Mouse (Mus musculus): ENCODE measurements around the gene Limd1. TPM values are rescaled to one million over a fixed set of nuclear protein-coding genes. Genes with fewer than 3 reads are reported as not detected.

Limd1 gene
- total and polyA plus RNA-seq, 3 experiments = 14.0 to 30.3 (median 22.8) TPM

GRCm38 (mm10) chr9:123448594-123448993 lies 29.9 kb upstream of the Limd1 start:
- peaks cover 52% of the 10 kb centered on the region for H3K36me3 ChIP-seq (replicated peaks)
- no peaks in the 10 kb centered on the region for H3K27me3 ChIP-seq (ENCODE audit: insufficient read depth, low read length)
- no peaks in the 10 kb centered on the region for H3K9me3 ChIP-seq (replicated peaks)
- H3K4me3 ChIP-seq (ENCODE audit: low read depth, low read length) = no peak overlapping the region
- TF ChIP-seq CTCF (IDR thresholded peaks at IDR 0.05; ENCODE audit: low read depth, low read length) = no peak
- no peak for TF ChIP-seq GATA1 (IDR thresholded peaks at IDR 0.05; ENCODE audit: borderline replicate concordance, low read length)
- TF ChIP-seq POLR2AphosphoS5 (IDR thresholded peaks at IDR 0.05; ENCODE audit: insufficient replicate concordance, low read depth, low read length) = no peak
- no peak for TF ChIP-seq TAL1 (conservative IDR thresholded peaks at IDR 0.05; ENCODE audit: low read depth, low read length)
- no peak for TF ChIP-seq GATA2 (IDR thresholded peaks at IDR 0.05; ENCODE audit: borderline replicate concordance, low read depth, low read length)
- 0 out of 2 replicates have a peak, but pooled peaks cover 2% of the 10 kb centered on the region for H3K4me1 ChIP-seq (ENCODE audit: insufficient read depth, low read depth, low read length)
- ATAC-seq (ENCODE audit: extremely low read depth, insufficient number of reproducible peaks, low FRiP score, poor library complexity, severe bottlenecking) (no peak), DNase-seq (ENCODE audit: low spot score) (no peak)

DNA sequence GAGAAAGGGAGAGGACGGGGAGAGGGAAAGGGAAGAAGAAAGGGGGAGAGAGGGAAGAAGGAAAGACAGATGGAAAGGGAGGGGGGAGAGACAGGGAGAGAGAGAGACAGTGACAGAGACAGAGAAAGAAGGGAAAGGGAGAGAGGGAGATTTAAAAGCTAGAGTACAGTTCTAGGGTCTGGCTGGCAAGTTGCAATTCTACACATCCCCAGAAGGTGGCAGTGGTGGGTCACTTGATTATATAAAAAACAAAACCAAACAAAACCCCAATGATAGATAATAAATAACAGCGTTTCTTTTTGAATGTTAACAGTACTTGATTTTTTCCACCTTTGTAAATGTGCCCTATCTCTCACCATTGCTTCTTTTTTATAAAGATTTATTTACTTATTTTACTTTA lies 28.3 kb upstream of the Limd1 start:
- Histone ChIP-seq H3K4me1 (ENCODE audit: insufficient read depth, low read depth, low read length) (peaks cover 10% of the 10 kb centered on the region; the same call in 1 of the 2 replicates), H3K27me3 (ENCODE audit: insufficient read depth, low read length) (no peaks in the 10 kb centered on the region), H3K9me3 (replicated peaks) (no peaks in the 10 kb centered on the region), H3K36me3 (replicated peaks) (peaks cover 62% of the 10 kb centered on the region), H3K4me3 (ENCODE audit: low read depth, low read length) (no peak overlapping the region)
- TF ChIP-seq GATA2 (IDR thresholded peaks at IDR 0.05; ENCODE audit: borderline replicate concordance, low read depth, low read length) = no peak
- TF ChIP-seq CTCF (IDR thresholded peaks at IDR 0.05; ENCODE audit: low read depth, low read length) = peak; percentile 81
- TF ChIP-seq POLR2AphosphoS5 (IDR thresholded peaks at IDR 0.05; ENCODE audit: insufficient replicate concordance, low read depth, low read length) = no peak
- no peak for TF ChIP-seq GATA1 (IDR thresholded peaks at IDR 0.05; ENCODE audit: borderline replicate concordance, low read length)
- no peak for TF ChIP-seq TAL1 (conservative IDR thresholded peaks at IDR 0.05; ENCODE audit: low read depth, low read length)
- no peak for DNase-seq (ENCODE audit: low spot score)
- ATAC-seq (ENCODE audit: extremely low read depth, insufficient number of reproducible peaks, low FRiP score, poor library complexity, severe bottlenecking) = no peak

GRCm38 (mm10) chr9:123451772-123452171 lies 26.7 kb upstream of the Limd1 start:
- DNase-seq (ENCODE audit: low spot score) = no peak
- Histone ChIP-seq H3K27me3 (ENCODE audit: insufficient read depth, low read length) (no peaks in the 10 kb centered on the region), H3K4me3 (ENCODE audit: low read depth, low read length) (no peak overlapping the region), H3K4me1 (ENCODE audit: insufficient read depth, low read depth, low read length) (peaks cover 10% of the 10 kb centered on the region; the same call in 1 of the 2 replicates), H3K9me3 (replicated peaks) (no peaks in the 10 kb centered on the region), H3K36me3 (replicated peaks) (peaks cover 74% of the 10 kb centered on the region)
- ATAC-seq (ENCODE audit: extremely low read depth, insufficient number of reproducible peaks, low FRiP score, poor library complexity, severe bottlenecking) = no peak
- TF ChIP-seq TAL1 (conservative IDR thresholded peaks at IDR 0.05; ENCODE audit: low read depth, low read length) (no peak), GATA2 (IDR thresholded peaks at IDR 0.05; ENCODE audit: borderline replicate concordance, low read depth, low read length) (no peak), POLR2AphosphoS5 (IDR thresholded peaks at IDR 0.05; ENCODE audit: insufficient replicate concordance, low read depth, low read length) (no peak), CTCF (IDR thresholded peaks at IDR 0.05; ENCODE audit: low read depth, low read length) (no peak), GATA1 (IDR thresholded peaks at IDR 0.05; ENCODE audit: borderline replicate concordance, low read length) (no peak)

DNA sequence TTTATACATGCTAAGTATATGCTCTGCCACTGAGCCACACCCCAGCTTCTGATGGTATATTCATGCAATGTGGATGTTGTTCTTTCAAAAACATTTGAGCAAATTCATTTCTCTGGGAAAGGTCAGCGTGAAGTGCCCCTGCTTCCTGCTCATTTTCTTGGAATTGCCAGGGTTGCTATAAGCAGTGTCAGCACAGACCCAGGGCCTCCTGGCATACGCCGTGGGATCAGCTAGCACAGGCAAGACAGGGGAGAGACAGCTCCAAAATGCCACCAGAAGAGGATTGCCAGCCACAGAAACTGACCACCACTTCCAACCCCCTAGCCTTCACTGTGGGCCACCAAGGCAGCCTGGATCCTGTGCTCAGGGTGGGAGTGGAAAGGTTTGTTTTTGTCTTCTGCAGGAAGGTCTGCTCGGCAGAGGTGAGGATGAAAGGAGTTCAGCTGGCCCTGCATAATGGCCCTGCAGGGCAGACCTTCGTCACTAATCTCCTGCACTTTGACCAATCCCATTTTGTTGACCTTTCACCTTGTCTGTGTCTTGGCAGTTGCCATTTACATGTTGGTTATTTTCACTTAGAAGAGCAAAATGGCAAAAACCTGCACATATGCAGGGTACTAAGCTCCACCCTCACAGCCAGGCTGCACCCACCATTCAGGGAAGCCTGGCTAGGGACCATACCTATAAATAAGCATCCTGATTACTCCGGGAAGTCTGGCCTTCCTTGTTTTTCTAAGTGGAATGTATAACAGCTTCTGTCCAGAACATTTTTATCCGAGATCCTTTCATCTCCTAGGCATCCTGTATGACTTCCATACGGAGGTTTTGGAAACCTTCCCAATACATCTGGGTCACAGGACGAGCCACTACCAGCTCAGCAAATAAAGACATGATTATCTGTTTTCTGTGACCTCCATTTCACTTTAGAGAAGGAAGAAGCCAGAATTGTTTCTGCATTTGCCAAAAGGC lies 21.6 kb upstream of the Limd1 start:
- H3K27me3 ChIP-seq (ENCODE audit: insufficient read depth, low read length) = peaks cover 2% of the 10 kb centered on the region; the same call in 1 of the 2 replicates
- no peak for TF ChIP-seq GATA1 (IDR thresholded peaks at IDR 0.05; ENCODE audit: borderline replicate concordance, low read length)
- TF ChIP-seq GATA2 (IDR thresholded peaks at IDR 0.05; ENCODE audit: borderline replicate concordance, low read depth, low read length) = no peak
- no peak for TF ChIP-seq TAL1 (conservative IDR thresholded peaks at IDR 0.05; ENCODE audit: low read depth, low read length)
- no peak for TF ChIP-seq POLR2AphosphoS5 (IDR thresholded peaks at IDR 0.05; ENCODE audit: insufficient replicate concordance, low read depth, low read length)
- no peak for TF ChIP-seq CTCF (IDR thresholded peaks at IDR 0.05; ENCODE audit: low read depth, low read length)
- H3K4me3 ChIP-seq (ENCODE audit: low read depth, low read length) = no peak overlapping the region
- peaks cover 8% of the 10 kb centered on the region for H3K4me1 ChIP-seq (ENCODE audit: insufficient read depth, low read depth, low read length)
- no peaks in the 10 kb centered on the region for H3K9me3 ChIP-seq (replicated peaks)
- no peak for ATAC-seq (ENCODE audit: extremely low read depth, insufficient number of reproducible peaks, low FRiP score, poor library complexity, severe bottlenecking)
- peaks cover 89% of the 10 kb centered on the region for H3K36me3 ChIP-seq (replicated peaks)
- DNase-seq (ENCODE audit: low spot score) = no peak

DNA sequence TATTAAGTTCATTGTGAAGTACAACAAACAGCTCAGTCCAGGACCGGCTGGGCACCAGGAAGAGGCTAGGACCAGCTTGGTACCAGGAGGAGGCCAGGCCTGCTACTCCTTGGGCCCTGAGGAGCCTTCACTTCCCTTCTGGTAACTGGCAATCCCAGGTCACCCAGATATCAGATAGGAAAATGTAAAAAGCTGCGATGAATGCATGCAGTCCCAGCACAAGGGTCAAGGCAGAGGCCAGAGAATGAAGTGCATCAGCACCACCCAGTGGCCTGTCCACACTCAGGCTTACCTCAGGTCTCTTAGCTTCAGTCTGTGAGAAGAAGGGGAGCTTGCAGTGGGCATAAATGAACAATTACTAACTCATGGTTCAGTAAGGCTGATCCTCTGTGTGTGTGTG lies 20.9 kb upstream of the Limd1 start:
- Histone ChIP-seq H3K4me3 (ENCODE audit: low read depth, low read length) (no peak overlapping the region), H3K9me3 (replicated peaks) (no peaks in the 10 kb centered on the region), H3K36me3 (replicated peaks) (peaks cover 84% of the 10 kb centered on the region), H3K27me3 (ENCODE audit: insufficient read depth, low read length) (peaks cover 2% of the 10 kb centered on the region; the same call in 1 of the 2 replicates), H3K4me1 (ENCODE audit: insufficient read depth, low read depth, low read length) (peaks cover 8% of the 10 kb centered on the region)
- DNase-seq (ENCODE audit: low spot score) (no peak), ATAC-seq (ENCODE audit: extremely low read depth, insufficient number of reproducible peaks, low FRiP score, poor library complexity, severe bottlenecking) (no peak)
- TF ChIP-seq TAL1 (conservative IDR thresholded peaks at IDR 0.05; ENCODE audit: low read depth, low read length) (no peak), GATA1 (IDR thresholded peaks at IDR 0.05; ENCODE audit: borderline replicate concordance, low read length) (no peak), POLR2AphosphoS5 (IDR thresholded peaks at IDR 0.05; ENCODE audit: insufficient replicate concordance, low read depth, low read length) (no peak), CTCF (IDR thresholded peaks at IDR 0.05; ENCODE audit: low read depth, low read length) (no peak), GATA2 (IDR thresholded peaks at IDR 0.05; ENCODE audit: borderline replicate concordance, low read depth, low read length) (no peak)

- H3K27me3 ChIP-seq (ENCODE audit: insufficient read depth, low read length) = peaks cover 11% of the 10 kb centered on the region
- ATAC-seq (ENCODE audit: extremely low read depth, insufficient number of reproducible peaks, low FRiP score, poor library complexity, severe bottlenecking) (no peak), DNase-seq (ENCODE audit: low spot score) (no peak)
- peaks cover 3% of the 10 kb centered on the region; the same call in 1 of the 2 replicates for H3K4me1 ChIP-seq (ENCODE audit: insufficient read depth, low read depth, low read length)
- H3K9me3 ChIP-seq (replicated peaks) = no peaks in the 10 kb centered on the region
- H3K36me3 ChIP-seq (replicated peaks) = peaks cover under 1% of the 10 kb centered on the region
- TF ChIP-seq GATA2 (IDR thresholded peaks at IDR 0.05; ENCODE audit: borderline replicate concordance, low read depth, low read length) = no peak
- H3K4me3 ChIP-seq (ENCODE audit: low read depth, low read length) = no peak overlapping the region
These were observed 11.3 kb upstream of the Limd1 start for GRCm38 (mm10) chr9:123467141-123467620.

Measured in G1E (cell line).